Mouse (Mus musculus) liver, embryonic 14.5 days (tissue): ENCODE measurements around the gene Cic. TPM values are rescaled to one million over a fixed set of nuclear protein-coding genes. Genes with fewer than 3 reads are reported as not detected.

ENCODE experiments used
- ATAC-seq: fragments of 200-750 bp; cut with Nextera tagmentation; 2 replicates; pipeline ENCODE4 v1.8.0; 2017; ENCODE audit warnings: moderate number of reproducible peaks, mild to moderate bottlenecking, moderate library complexity; ENCODE audit not compliant: insufficient read depth
- DNase-seq, 3 experiments: peaks; one replicate each; pipeline ENCODE4 v3.0.0-alpha.2; 2012 to 2013; ENCODE audit warnings: low read depth in 3 of 3, low spot score in 3 of 3
- H3K27ac ChIP-seq: fragments of 300-500 bp; sonication (generic); 2 replicates; pipeline ENCODE4 v1.5.1; 2014; ENCODE audit warnings: moderate library complexity, mild to moderate bottlenecking, control low read depth, inconsistent platforms
- H3K27me3 ChIP-seq: fragments of 300-500 bp; sonication (generic); 2 replicates; pipeline ENCODE4 v1.6.1; 2014; ENCODE audit warnings: mild to moderate bottlenecking, low read length, moderate library complexity; ENCODE audit not compliant: control insufficient read depth, insufficient read depth
- H3K36me3 ChIP-seq: fragments of 300-500 bp; sonication (generic); replicated peaks from 2 replicates; pipeline ENCODE4 v1.6.1; 2014; ENCODE audit warnings: low read depth; ENCODE audit not compliant: control insufficient read depth, insufficient read depth
- H3K4me1 ChIP-seq, 2 experiments: fragments of 200-500 bp in 1 of 2; fragments of 300-500 bp in 1 of 2; sonication (generic) in 1 of 2; replicated peaks; 2 replicates each; pipeline ENCODE4 v1.6.1; 2012 to 2014; ENCODE audit warnings: antibody characterized with exemption in 1 of 2, inconsistent platforms in 1 of 2, low read length in 1 of 2; ENCODE audit not compliant: control insufficient read depth in 2 of 2, insufficient read depth in 2 of 2
- H3K4me2 ChIP-seq: fragments of 300-500 bp; sonication (generic); 2 replicates; pipeline ENCODE4 v1.6.1; 2014; ENCODE audit warnings: low read depth, mild to moderate bottlenecking, control low read depth, moderate library complexity
- H3K4me3 ChIP-seq, 2 experiments: fragments of 200-500 bp in 1 of 2; fragments of 300-500 bp in 1 of 2; sonication (generic) in 1 of 2; 2 replicates each; pipeline ENCODE4 v1.5.1; 2012 to 2014; ENCODE audit warnings: low read depth in 2 of 2, low read length in 2 of 2, mild to moderate bottlenecking in 2 of 2, control low read depth in 1 of 2, inconsistent platforms in 1 of 2, moderate library complexity in 1 of 2; ENCODE audit not compliant: insufficient read depth in 1 of 2
- H3K9ac ChIP-seq: fragments of 300-500 bp; sonication (generic); replicated peaks from 2 replicates; pipeline ENCODE4 v1.6.1; 2014; ENCODE audit warnings: mild to moderate bottlenecking, control low read depth, moderate library complexity
- H3K9me3 ChIP-seq: fragments of 300-500 bp; sonication (generic); 2 replicates; pipeline ENCODE4 v1.6.1; 2016; ENCODE audit warnings: low read length, mixed read lengths; ENCODE audit not compliant: control insufficient read depth
- CTCF ChIP-seq: IDR thresholded peaks from 2 replicates; pipeline ENCODE4 v1.5.1; 2016; ENCODE audit warnings: antibody characterized with exemption, low read depth, control low read depth
- EP300 ChIP-seq: IDR thresholded peaks from 2 replicates; pipeline ENCODE4 v1.6.1; 2016; ENCODE audit warnings: antibody characterized with exemption, low read depth
- WGBS: fragments of 180-500 bp; shearing (Covaris S2); extraction: QIAGEN DNeasy Blood & Tissue Kit; methylation state at CpG from one replicate; pipeline ENCODE4 v1.1.7; 2014; ENCODE audit not compliant: insufficient replicate concordance; 5-methylcytosine and 5-hydroxymethylcytosine counted together
- polyA plus RNA-seq, 2 experiments: library from polyadenylated mRNA; depleted of rRNA in 1 of 2; stranded (reverse) in 1 of 2; unstranded in 1 of 2; fragments of >200 nt; fragmentation: Nextera tagmentation in 1 of 2; extraction: Ambion mirVana in 1 of 2; gene quantifications; 2 replicates each; pipeline versions ENCODE4 v1.2.1 to v1.2.3; 2012 to 2014

Cic gene
- polyA plus RNA-seq, 2 experiments, result 9.7 to 14.8 TPM

- TF ChIP-seq CTCF (peak; percentile 27; the same call in 1 of the 2 replicates), EP300 (no peak)
- 2% methylated on average over 82 of the region's 108 CpGs for WGBS
- Histone ChIP-seq H3K4me2 (peak overlapping the region; percentile 99), H3K9me3 (no peaks in the 10 kb centered on the region), H3K27me3 (no peaks in the 10 kb centered on the region), H3K27ac (peak overlapping the region; percentile 93), H3K36me3 (peaks cover 22% of the 10 kb centered on the region), H3K4me3 (peak overlapping the region; percentile 71 to 76), H3K9ac (peak overlapping the region; percentile 86), H3K4me1 (peaks cover 40 to 47% of the 10 kb centered on the region in 2 experiments)
- peak; percentile 80 for ATAC-seq
- peak; percentile 94 to 96 (median 95) for DNase-seq
Measured at GRCm38 (mm10) chr7:25281734-25282601, 14.5 kb downstream of the Cic start.

DNA sequence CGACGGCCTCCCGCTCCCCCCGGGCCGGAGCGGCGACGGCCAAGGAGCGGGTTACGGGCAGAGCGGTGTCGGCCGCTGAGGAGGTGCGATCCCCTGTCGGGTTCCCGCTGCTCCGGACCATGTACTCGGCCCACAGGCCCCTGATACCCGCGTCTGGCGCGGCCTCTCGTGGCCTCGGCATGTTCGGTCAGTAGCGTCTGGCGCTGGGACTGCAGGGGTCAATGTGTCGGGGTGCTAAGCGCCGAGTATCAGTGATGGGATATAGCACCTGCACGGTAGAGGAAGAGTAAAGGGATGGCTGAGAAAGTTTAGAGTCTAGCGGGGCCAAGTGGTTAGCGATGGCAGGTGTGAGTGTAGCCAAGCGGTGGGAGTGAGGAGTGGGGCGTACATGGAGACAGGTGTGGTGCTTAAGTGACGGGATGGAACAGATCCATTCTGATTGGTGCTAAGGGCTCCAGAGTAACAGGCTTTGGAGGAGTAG is 15.3 kb downstream of the Cic start:
- H3K4me2 ChIP-seq, result peak overlapping the region; percentile 99
- peak overlapping the region; percentile 87 for H3K27ac ChIP-seq
- ATAC-seq (no peak), DNase-seq (no peak)
- H3K27me3 ChIP-seq, result no peaks in the 10 kb centered on the region
- peak overlapping the region; percentile 77 for H3K9ac ChIP-seq
- peak; percentile 45 for TF ChIP-seq CTCF
- TF ChIP-seq EP300, result no peak
- H3K4me1 ChIP-seq, result peaks cover 35 to 42% of the 10 kb centered on the region in 2 experiments
- under 1% methylated on average over 27 of the region's 36 CpGs for WGBS
- H3K9me3 ChIP-seq, result no peaks in the 10 kb centered on the region
- H3K36me3 ChIP-seq, result peaks cover 30% of the 10 kb centered on the region
- peak overlapping the region; percentile 71 to 76 for H3K4me3 ChIP-seq

DNA sequence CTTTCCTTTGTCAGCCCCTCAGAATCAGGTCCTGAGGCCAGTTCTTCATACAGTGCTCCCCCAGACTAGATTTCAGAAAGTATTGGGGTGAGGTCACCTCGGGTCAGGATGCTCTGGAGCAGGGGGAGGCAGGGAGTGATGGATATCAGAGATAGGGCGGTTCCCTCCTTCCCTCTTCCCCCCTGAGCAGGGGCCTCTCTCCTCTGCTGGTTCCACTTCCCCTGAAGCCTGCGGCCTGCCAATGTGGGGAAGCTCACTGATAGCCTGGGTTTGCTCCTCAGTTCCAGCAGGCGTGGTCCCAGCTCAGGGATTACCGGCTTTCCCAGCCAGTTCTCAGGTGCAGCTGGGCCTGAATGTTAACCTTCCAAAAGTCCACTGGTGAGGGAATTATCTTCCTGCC is 16.1 kb downstream of the Cic start:
- Histone ChIP-seq H3K4me2 (peak overlapping the region; percentile 99), H3K4me1 (peaks cover 33 to 38% of the 10 kb centered on the region in 2 experiments), H3K27me3 (no peaks in the 10 kb centered on the region), H3K4me3 (peak overlapping the region; percentile 71 to 76), H3K9ac (peak overlapping the region; percentile 77), H3K36me3 (peaks cover 38% of the 10 kb centered on the region), H3K27ac (peak overlapping the region; percentile 6; the same call in 1 of the 2 replicates), H3K9me3 (no peaks in the 10 kb centered on the region)
- no peak for DNase-seq
- WGBS, result 12% methylated on average over 5 of the region's 5 CpGs
- TF ChIP-seq CTCF, result no peak
- TF ChIP-seq EP300, result no peak
- ATAC-seq, result no peak

GRCm38 (mm10) chr7:25284171-25284570 is 16.7 kb downstream of the Cic start:
- no peaks in the 10 kb centered on the region for H3K9me3 ChIP-seq
- H3K4me3 ChIP-seq, result no peak overlapping the region; a peak in 1 of 4 replicates
- H3K4me1 ChIP-seq, result peaks cover 33 to 38% of the 10 kb centered on the region in 2 experiments
- no peak for ATAC-seq
- no peak overlapping the region for H3K27ac ChIP-seq
- H3K4me2 ChIP-seq, result peak overlapping the region; percentile 99
- H3K27me3 ChIP-seq, result no peaks in the 10 kb centered on the region
- WGBS, result 42% methylated on average over 2 of the region's 2 CpGs
- peaks cover 44% of the 10 kb centered on the region for H3K36me3 ChIP-seq
- no peak overlapping the region for H3K9ac ChIP-seq
- TF ChIP-seq EP300 (no peak), CTCF (no peak)
- no peak for DNase-seq

DNA sequence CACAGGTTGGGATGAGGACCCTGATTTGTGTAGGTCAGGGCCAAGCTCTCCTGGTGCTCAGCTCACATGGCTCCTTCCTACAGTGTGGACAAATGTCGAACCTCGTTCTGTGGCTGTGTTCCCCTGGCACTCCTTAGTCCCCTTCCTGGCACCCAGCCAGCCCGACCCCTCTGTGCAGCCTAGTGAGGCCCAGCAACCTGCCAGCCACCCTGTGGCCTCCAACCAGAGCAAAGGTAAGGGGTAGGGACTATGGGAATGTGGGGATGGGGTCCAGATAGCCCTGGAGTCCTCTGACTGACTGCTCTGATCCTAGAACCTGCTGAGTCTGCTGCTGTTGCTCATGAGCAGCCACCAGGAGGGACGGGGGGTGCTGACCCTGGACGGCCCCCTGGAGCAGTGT is 17.3 kb downstream of the Cic start:
- H3K9ac ChIP-seq, result no peak overlapping the region
- TF ChIP-seq EP300, result no peak
- DNase-seq (no peak), ATAC-seq (no peak)
- no peaks in the 10 kb centered on the region for H3K9me3 ChIP-seq
- peaks cover 50% of the 10 kb centered on the region for H3K36me3 ChIP-seq
- no peak overlapping the region for H3K27ac ChIP-seq
- H3K4me2 ChIP-seq, result no peak overlapping the region
- H3K27me3 ChIP-seq, result no peaks in the 10 kb centered on the region
- WGBS, result 78% methylated on average over 5 of the region's 5 CpGs
- peaks cover 28 to 35% of the 10 kb centered on the region in 2 experiments for H3K4me1 ChIP-seq
- H3K4me3 ChIP-seq, result no peak overlapping the region
